In genomic region chr10:117627949-117628348, GRCm38 (mm10) we compare ENCODE assay signal across 12 mouse cellular contexts. TPM values are rescaled to one million over a fixed set of nuclear protein-coding genes. Genes with fewer than 3 reads are reported as not detected.
A peak's percentile ranks its signal among the peaks of the same experiment; 100 is the strongest.
DNase-seq lines count a peak whose midpoint lies in the region; ATAC-seq and TF ChIP-seq lines count a peak whose summit lies in the region.
"Had no signal": no experiment of that assay in that cellular context is flagged by ENCODE, and none has a peak within 500 bp of the region (broad histone marks: within the 10 kb centered on the region; RNA-seq: fewer than 3 reads in every experiment).

No protein-coding gene starts in this region.

- no peak overlapping the region for H3K27ac ChIP-seq in intestine, embryonic 15.5 days
- no peak overlapping the region for H3K27ac ChIP-seq in intestine, postnatal 0 days (ENCODE audit: low read depth, low read length)
- no peak overlapping the region for H3K27ac ChIP-seq in lung, postnatal 0 days (ENCODE audit: low read length)
- no peak overlapping the region for H3K27ac ChIP-seq in embryonic facial prominence, embryonic 10.5 days (replicated peaks)
- H3K27ac ChIP-seq in limb, embryonic 12.5 days: no peak overlapping the region
- H3K27ac ChIP-seq: embryonic facial prominence, embryonic 15.5 days; hindbrain, embryonic 12.5 days had no signal

- no peaks in the 10 kb centered on the region for H3K9me3 ChIP-seq in intestine, embryonic 15.5 days
- no peaks in the 10 kb centered on the region for H3K9me3 ChIP-seq in intestine, postnatal 0 days (ENCODE audit: control insufficient read depth)
- no peaks in the 10 kb centered on the region for H3K9me3 ChIP-seq in lung, postnatal 0 days (ENCODE audit: low read length)
- H3K9me3 ChIP-seq in embryonic facial prominence, embryonic 10.5 days: no peaks in the 10 kb centered on the region
- no peaks in the 10 kb centered on the region for H3K9me3 ChIP-seq in limb, embryonic 12.5 days
- H3K9me3 ChIP-seq: embryonic facial prominence, embryonic 15.5 days; hindbrain, embryonic 12.5 days had no signal

- H3K27me3 ChIP-seq in intestine, embryonic 15.5 days (replicated peaks): peaks cover 5% of the 10 kb centered on the region; the same call in 1 of the 2 replicates
- H3K27me3 ChIP-seq in intestine, postnatal 0 days (replicated peaks; ENCODE audit: control insufficient read depth, insufficient read depth, low read length): 0 out of 2 replicates have a peak, but pooled peaks cover 2% of the 10 kb centered on the region
- no peaks in the 10 kb centered on the region for H3K27me3 ChIP-seq in lung, postnatal 0 days (replicated peaks; ENCODE audit: insufficient read depth, low read length)
- peaks cover 61% of the 10 kb centered on the region for H3K27me3 ChIP-seq in embryonic facial prominence, embryonic 10.5 days (replicated peaks; ENCODE audit: low read depth, poor library complexity, severe bottlenecking)
- peaks cover 23% of the 10 kb centered on the region for H3K27me3 ChIP-seq in limb, embryonic 12.5 days

- WGBS in intestine, embryonic 15.5 days: 49% methylated on average over 6 of the region's 6 CpGs
- WGBS in intestine, postnatal 0 days: 59% methylated on average over 6 of the region's 6 CpGs
- WGBS in lung, postnatal 0 days: 42% methylated on average over 6 of the region's 6 CpGs
- WGBS in embryonic facial prominence, embryonic 10.5 days: 50% methylated on average over 6 of the region's 6 CpGs
- 41% methylated on average over 6 of the region's 6 CpGs for WGBS in limb, embryonic 12.5 days

- peaks cover 11% of the 10 kb centered on the region for H3K4me1 ChIP-seq in intestine, embryonic 15.5 days (replicated peaks)
- H3K4me1 ChIP-seq in intestine, postnatal 0 days (replicated peaks; ENCODE audit: control insufficient read depth, insufficient read depth, low read length): no peaks in the 10 kb centered on the region
- H3K4me1 ChIP-seq in lung, postnatal 0 days (ENCODE audit: insufficient read depth, low read depth, low read length): peaks cover 12% of the 10 kb centered on the region; the same call in 1 of the 2 replicates
- peaks cover 25% of the 10 kb centered on the region for H3K4me1 ChIP-seq in embryonic facial prominence, embryonic 10.5 days
- H3K4me1 ChIP-seq in limb, embryonic 12.5 days (replicated peaks): peaks cover 29% of the 10 kb centered on the region

- H3K9ac ChIP-seq in intestine, embryonic 15.5 days: no peak overlapping the region
- no peak overlapping the region for H3K9ac ChIP-seq in intestine, postnatal 0 days (ENCODE audit: low read depth, low read length)
- H3K9ac ChIP-seq in lung, postnatal 0 days (replicated peaks; ENCODE audit: low read depth): no peak overlapping the region
- no peak overlapping the region for H3K9ac ChIP-seq in limb, embryonic 12.5 days (replicated peaks)
- H3K9ac ChIP-seq: embryonic facial prominence, embryonic 15.5 days; hindbrain, embryonic 12.5 days had no signal

- peak overlapping the region; percentile 98; the same call in 1 of the 2 replicates for H3K4me2 ChIP-seq in intestine, embryonic 15.5 days (replicated peaks)
- no peak overlapping the region; the same call in 1 of the 2 replicates for H3K4me2 ChIP-seq in intestine, postnatal 0 days (replicated peaks; ENCODE audit: low read depth)
- H3K4me2 ChIP-seq in lung, postnatal 0 days (replicated peaks; ENCODE audit: low read depth, low read length): peak overlapping the region; percentile 91; the same call in 1 of the 2 replicates
- H3K4me2 ChIP-seq in limb, embryonic 12.5 days: peak overlapping the region; percentile 92

- no peak overlapping the region for H3K4me3 ChIP-seq in intestine, embryonic 15.5 days (replicated peaks)
- no peak overlapping the region for H3K4me3 ChIP-seq in intestine, postnatal 0 days (ENCODE audit: low read depth, low read length)
- H3K4me3 ChIP-seq in lung, postnatal 0 days (ENCODE audit: low read depth, low read length): no peak overlapping the region
- H3K4me3 ChIP-seq in embryonic facial prominence, embryonic 10.5 days: peak overlapping the region; percentile 78; the same call in 1 of the 2 replicates
- 0 out of 2 replicates have a peak overlapping the region, but pooled peaks have one; percentile 67 for H3K4me3 ChIP-seq in limb, embryonic 12.5 days (replicated peaks)

- no peak for TF ChIP-seq CTCF in intestine, postnatal 0 days (IDR thresholded peaks at IDR 0.05; ENCODE audit: low read depth)
- no peak for TF ChIP-seq CTCF in lung, postnatal 0 days (IDR thresholded peaks at IDR 0.05)

- ATAC-seq in intestine, embryonic 15.5 days: no peak
- no peak for ATAC-seq in intestine, postnatal 0 days
- no peak for ATAC-seq in lung, postnatal 0 days
- no peak for ATAC-seq in limb, embryonic 12.5 days (ENCODE audit: insufficient number of reproducible peaks, insufficient read depth, low FRiP score, low TSS enrichment, low read depth)

- DNase-seq in lung, postnatal 0 days (ENCODE audit: low spot score): no peak
- no peak for DNase-seq in lung, postnatal 14 days
- no peak for DNase-seq in embryonic facial prominence, embryonic 10.5 days (ENCODE audit: low spot score)
- no peak for DNase-seq in ovary, adult 18-20 months (ENCODE audit: low spot score)
- no peak for DNase-seq in spleen, adult 18-20 months
- DNase-seq: cerebellum, adult 11-12 months; gastrocnemius, postnatal 36 days had no signal

- H3K36me3 ChIP-seq in intestine, embryonic 15.5 days: no peaks in the 10 kb centered on the region
- no peaks in the 10 kb centered on the region for H3K36me3 ChIP-seq in intestine, postnatal 0 days (ENCODE audit: control insufficient read depth, insufficient read depth)
- H3K36me3 ChIP-seq in lung, postnatal 0 days (ENCODE audit: insufficient read depth, low read length): no peaks in the 10 kb centered on the region
- H3K36me3 ChIP-seq in embryonic facial prominence, embryonic 10.5 days (replicated peaks): no peaks in the 10 kb centered on the region
- no peaks in the 10 kb centered on the region for H3K36me3 ChIP-seq in limb, embryonic 12.5 days
- H3K36me3 ChIP-seq: embryonic facial prominence, embryonic 15.5 days; hindbrain, embryonic 12.5 days had no signal

- TF ChIP-seq EP300 in lung, postnatal 0 days (IDR thresholded peaks at IDR 0.05): no peak

RNA-seq across cellular contexts. Expression of gene Cpm, which starts 1.4 kb away (rescaled TPM):
- polyA plus RNA-seq in intestine, embryonic 15.5 days (2015; fragmentation: Nextera tagmentation; extraction: Ambion mirVana): 44.4 and 50.7 TPM in 2 replicates
- polyA plus RNA-seq in intestine, postnatal 0 days (2015; fragmentation: Nextera tagmentation; extraction: Ambion mirVana): 32.8 and 33.8 TPM in 2 replicates
- polyA plus RNA-seq in lung, postnatal 0 days (2015; fragmentation: Nextera tagmentation; extraction: Ambion mirVana): 215 and 250 TPM in 2 replicates
- polyA plus RNA-seq in embryonic facial prominence, embryonic 10.5 days (2016; fragmentation: Nextera tagmentation; extraction: Ambion mirVana): 8.3 and 11.6 TPM in 2 replicates
- 30.0 and 35.3 TPM in 2 replicates for polyA plus RNA-seq in limb, embryonic 12.5 days (2016; fragmentation: Nextera tagmentation; extraction: Ambion mirVana)

Comparison
In these comparisons a context has a peak if more than half of its experiments do, and no peak if none do; other contexts are left out.
1. H3K4me3 ChIP-seq: peak in embryonic facial prominence, embryonic 10.5 days (single experiment) and limb, embryonic 12.5 days (single experiment); none in intestine, embryonic 15.5 days (single experiment), intestine, postnatal 0 days (single experiment) and lung, postnatal 0 days (single experiment).